Mouse (Mus musculus) Muller cell, postnatal 12 days (primary cell): ENCODE data around the gene Fam32a.

Source experiments
- DNase-seq: peaks from one replicate; pipeline ENCODE4 v3.0.0-alpha.2; 2015; ENCODE audit errors: inconsistent ontology term

Gene Fam32a

GRCm38 (mm10) chr8:72240403-72240763 lies 20.9 kb downstream of the Fam32a start:
- no peak for DNase-seq

GRCm38 (mm10) chr8:72240951-72241350 lies 21.4 kb downstream of the Fam32a start:
- DNase-seq, result peak; percentile 4

GRCm38 (mm10) chr8:72242226-72242625 lies 22.7 kb downstream of the Fam32a start:
- DNase-seq, result no peak

GRCm38 (mm10) chr8:72244610-72245009 lies 25.1 kb downstream of the Fam32a start:
- no peak for DNase-seq

GRCm38 (mm10) chr8:72257171-72257901 lies 37.8 kb downstream of the Fam32a start:
- peak; percentile 6 for DNase-seq

- no peak for DNase-seq
Observed at GRCm38 (mm10) chr8:72257902-72258238, 38.3 kb downstream of the Fam32a start.

- no peak for DNase-seq
Observed at GRCm38 (mm10) chr8:72259862-72260261, 40.3 kb downstream of the Fam32a start.

- no peak for DNase-seq
Observed at GRCm38 (mm10) chr8:72260585-72260984, 41.1 kb downstream of the Fam32a start.

- peak; percentile 32 for DNase-seq
Observed at GRCm38 (mm10) chr8:72261019-72261418, 41.5 kb downstream of the Fam32a start.

GRCm38 (mm10) chr8:72261431-72261830 lies 41.9 kb downstream of the Fam32a start:
- no peak for DNase-seq

GRCm38 (mm10) chr8:72261872-72262271 lies 42.3 kb downstream of the Fam32a start:
- no peak for DNase-seq

- no peak for DNase-seq
Observed at GRCm38 (mm10) chr8:72262756-72263155, 43.2 kb downstream of the Fam32a start.

GRCm38 (mm10) chr8:72263451-72263850 lies 43.9 kb downstream of the Fam32a start:
- no peak for DNase-seq

GRCm38 (mm10) chr8:72265342-72265741 lies 45.8 kb downstream of the Fam32a start:
- DNase-seq, result no peak

- no peak for DNase-seq
Observed at GRCm38 (mm10) chr8:72266671-72267070, 47.1 kb downstream of the Fam32a start.

- DNase-seq, result no peak
Observed at GRCm38 (mm10) chr8:72267106-72267505, 47.6 kb downstream of the Fam32a start.

GRCm38 (mm10) chr8:72268356-72268755 lies 48.8 kb downstream of the Fam32a start:
- DNase-seq, result no peak

GRCm38 (mm10) chr8:72270606-72271005 lies 51.1 kb downstream of the Fam32a start:
- no peak for DNase-seq

- DNase-seq, result no peak
Observed at GRCm38 (mm10) chr8:72271051-72271660, 51.6 kb downstream of the Fam32a start.

GRCm38 (mm10) chr8:72271691-72272090 lies 52.2 kb downstream of the Fam32a start:
- no peak for DNase-seq

GRCm38 (mm10) chr8:72272361-72272760 lies 52.8 kb downstream of the Fam32a start:
- peak; percentile 52 for DNase-seq

- DNase-seq, result no peak
Observed at GRCm38 (mm10) chr8:72273111-72273770, 53.7 kb downstream of the Fam32a start.

GRCm38 (mm10) chr8:72273807-72274206 lies 54.3 kb downstream of the Fam32a start:
- no peak for DNase-seq
